Mouse (Mus musculus) gastrocnemius, postnatal 14 days (tissue): ENCODE data around the gene Uqcrfs1. TPM values are rescaled to one million over a fixed set of nuclear protein-coding genes. Genes with fewer than 3 reads are reported as not detected.

Experiments
- DNase-seq: peaks from one replicate; pipeline ENCODE4 v3.0.0; 2021; ENCODE audit warnings: mixed read lengths
- intact Hi-C: fragments of 180-260 bp; cut with DNase I; formaldehyde crosslinking; loops from one replicate; pipeline ENCODE4 v1.15.1; 2025; ENCODE audit warnings: low total_unique reads
- total RNA-seq, 2 experiments: library from RNA; stranded (reverse); gene quantifications; 2 replicates each; pipeline ENCODE4 v1.2.3; 2021

Gene Uqcrfs1
- total RNA-seq, 2 experiments from 2014 or later: 452 to 559 TPM

DNA sequence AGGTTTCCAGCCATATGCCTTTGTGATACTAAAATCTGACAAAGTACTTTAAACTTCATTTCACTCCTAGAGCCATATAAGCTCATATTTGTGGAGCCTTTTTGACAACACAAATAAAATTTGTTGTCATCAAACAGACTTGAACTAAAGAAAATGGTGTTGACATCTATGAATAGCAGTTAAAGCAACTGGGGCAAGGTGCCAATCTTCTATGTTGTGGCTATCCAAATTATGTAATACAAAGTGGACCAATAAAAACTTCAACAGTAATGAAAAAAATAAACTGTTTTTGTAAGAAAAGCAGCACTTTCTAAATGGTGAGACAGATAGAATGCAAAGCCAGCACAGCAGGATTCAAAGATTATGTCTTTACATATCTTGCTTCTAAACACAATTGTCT lies 27.0 kb downstream of the Uqcrfs1 start:
- no peak for DNase-seq
- intact Hi-C loops: no loop called here

DNA sequence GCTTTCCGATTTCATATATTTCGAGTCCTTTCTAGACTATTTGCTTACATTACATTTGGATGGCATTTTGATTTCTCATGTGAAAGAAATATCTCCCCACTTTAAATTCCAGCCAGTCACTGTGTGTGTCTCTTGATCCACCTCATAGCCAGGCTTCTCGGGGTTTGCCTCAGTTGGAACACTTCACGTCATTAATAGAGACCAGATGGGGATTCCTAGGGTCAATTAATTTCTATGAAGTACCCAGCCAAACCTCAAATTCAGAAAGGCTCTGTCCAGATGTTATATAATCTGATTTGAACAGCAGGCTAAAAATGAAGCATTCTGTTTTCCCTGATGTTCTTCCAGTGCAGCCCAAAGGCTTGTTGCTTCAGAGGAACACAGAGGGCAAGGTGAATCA lies 37.5 kb downstream of the Uqcrfs1 start:
- intact Hi-C loops: no loop called here
- no peak for DNase-seq

DNA sequence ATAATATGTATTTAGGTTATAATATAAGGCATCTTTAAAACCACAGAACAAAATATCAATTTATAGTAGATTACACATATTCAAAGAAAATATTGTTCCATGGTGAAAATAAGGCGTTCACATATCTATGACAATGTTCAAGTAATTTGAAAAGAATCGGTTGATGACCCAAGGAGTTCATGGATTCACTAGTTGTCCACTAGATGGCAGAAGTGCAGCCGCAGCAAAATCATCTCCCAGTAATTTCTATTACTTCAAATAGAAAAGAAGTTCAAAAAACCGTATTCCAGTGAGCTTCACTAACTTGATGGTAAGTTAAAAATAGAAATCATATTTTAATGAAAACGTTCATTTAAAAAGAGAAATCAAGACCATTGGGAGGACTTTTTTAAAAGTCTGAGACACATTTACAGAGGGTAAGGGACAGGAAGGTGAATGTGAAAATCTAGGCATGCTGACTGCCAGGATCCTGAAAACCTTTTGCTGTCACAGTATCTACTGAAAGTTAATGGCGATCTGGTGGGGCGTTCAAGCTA lies 43.2 kb downstream of the Uqcrfs1 start:
- no peak for DNase-seq
- intact Hi-C loops: no loop called here

Other genes with a start within 250 kb of the Uqcrfs1 start
- 10 to 100 TPM in 1 of 2 experiments, 1 to 10 TPM in 1; 9.7 to 10.1 TPM for gene Agtr1a, start 208.9 kb downstream of the Uqcrfs1 start, total RNA-seq
- gene Dusp22, start 114.6 kb upstream of the Uqcrfs1 start, total RNA-seq: 10 to 100 TPM; 34.9 to 37.6 TPM
- 1 to 10 TPM in 1 of 2 experiments, under 1 TPM in 1; 0.78 to 1.2 TPM for gene Irf4, start 203.9 kb upstream of the Uqcrfs1 start, total RNA-seq